Mouse (Mus musculus) lung, postnatal 0 days (tissue): ENCODE data around the gene Agtrap. TPM values are rescaled to one million over a fixed set of nuclear protein-coding genes. Genes with fewer than 3 reads are reported as not detected.

ENCODE experiments used
- ATAC-seq: fragments of 200-750 bp; cut with Nextera tagmentation; 2 replicates; pipeline ENCODE4 v1.8.0; 2017; ENCODE audit warnings: moderate library complexity
- DNase-seq: peaks from one replicate; pipeline ENCODE4 v3.0.0-alpha.2; 2016; ENCODE audit warnings: low spot score
- H3K27ac ChIP-seq: fragments of 300-500 bp; sonication (generic); 2 replicates; pipeline ENCODE4 v1.5.1; 2014; ENCODE audit warnings: antibody characterized with exemption, mild to moderate bottlenecking, low read length, mixed read lengths
- H3K27me3 ChIP-seq: fragments of 300-500 bp; sonication (generic); replicated peaks from 2 replicates; pipeline ENCODE4 v1.6.1; 2014; ENCODE audit warnings: low read length, mixed read lengths; ENCODE audit not compliant: insufficient read depth
- H3K36me3 ChIP-seq: fragments of 300-500 bp; sonication (generic); 2 replicates; pipeline ENCODE4 v1.6.1; 2014; ENCODE audit warnings: low read length, mixed read lengths; ENCODE audit not compliant: insufficient read depth
- H3K4me1 ChIP-seq: fragments of 300-500 bp; sonication (generic); 2 replicates; pipeline ENCODE4 v1.6.1; 2014; ENCODE audit warnings: antibody characterized with exemption, low read depth, low read length, mixed read lengths; ENCODE audit not compliant: insufficient read depth
- H3K4me2 ChIP-seq: fragments of 300-500 bp; sonication (generic); replicated peaks from 2 replicates; pipeline ENCODE4 v1.6.1; 2014; ENCODE audit warnings: low read depth, mild to moderate bottlenecking, low read length, moderate library complexity, mixed read lengths
- H3K4me3 ChIP-seq: fragments of 300-500 bp; sonication (generic); 2 replicates; pipeline ENCODE4 v1.5.1; 2014; ENCODE audit warnings: low read depth, low read length
- H3K9ac ChIP-seq: fragments of 300-500 bp; sonication (generic); replicated peaks from 2 replicates; pipeline ENCODE4 v1.6.1; 2014; ENCODE audit warnings: low read depth, mild to moderate bottlenecking
- H3K9me3 ChIP-seq: fragments of 300-500 bp; sonication (generic); 2 replicates; pipeline ENCODE4 v1.6.1; 2016; ENCODE audit warnings: low read length, mixed read lengths
- CTCF ChIP-seq: IDR thresholded peaks from 2 replicates; pipeline ENCODE4 v1.5.1; 2016; ENCODE audit warnings: antibody characterized with exemption, mild to moderate bottlenecking
- EP300 ChIP-seq: IDR thresholded peaks from 2 replicates; pipeline ENCODE4 v1.6.1; 2016; ENCODE audit warnings: antibody characterized with exemption, mild to moderate bottlenecking, control low read depth
- WGBS: fragments of 180-500 bp; shearing (Covaris S2); extraction: QIAGEN DNeasy Blood & Tissue Kit; methylation state at CpG from one replicate; pipeline ENCODE4 v1.1.7; 2014; 5-methylcytosine and 5-hydroxymethylcytosine counted together
- polyA plus RNA-seq: library from polyadenylated mRNA; unstranded; fragments of >200 nt; fragmentation: Nextera tagmentation; extraction: Ambion mirVana; gene quantifications from 2 replicates; pipeline ENCODE4 v1.2.1, GENCODE M21; 2015

Gene Agtrap
- polyA plus RNA-seq, 1 experiment from 2014 or later, result 22.0 TPM

GRCm38 (mm10) chr4:148128672-148129071 is 40.8 kb upstream of the Agtrap start:
- ATAC-seq, result no peak
- 59% methylated on average over 2 of the region's 2 CpGs for WGBS
- no peak for TF ChIP-seq EP300
- no peak for TF ChIP-seq CTCF
- no peak overlapping the region for H3K27ac ChIP-seq
- H3K9ac ChIP-seq, result no peak overlapping the region
- peaks cover 27% of the 10 kb centered on the region for H3K27me3 ChIP-seq
- H3K4me3 ChIP-seq, result no peak overlapping the region
- H3K36me3 ChIP-seq, result no peaks in the 10 kb centered on the region
- DNase-seq, result no peak
- H3K4me1 ChIP-seq, result 0 out of 2 replicates have a peak, but pooled peaks cover 3% of the 10 kb centered on the region
- no peak overlapping the region for H3K4me2 ChIP-seq
- no peaks in the 10 kb centered on the region for H3K9me3 ChIP-seq

GRCm38 (mm10) chr4:148128241-148128640 is 40.4 kb upstream of the Agtrap start:
- H3K9ac ChIP-seq, result no peak overlapping the region
- 0 out of 2 replicates have a peak, but pooled peaks cover 3% of the 10 kb centered on the region for H3K4me1 ChIP-seq
- WGBS, result 53% methylated on average over 1 of the region's 1 CpGs
- no peak overlapping the region for H3K4me2 ChIP-seq
- no peaks in the 10 kb centered on the region for H3K9me3 ChIP-seq
- TF ChIP-seq CTCF, result no peak
- TF ChIP-seq EP300, result no peak
- H3K27ac ChIP-seq, result no peak overlapping the region
- H3K27me3 ChIP-seq, result peaks cover 27% of the 10 kb centered on the region
- no peak overlapping the region for H3K4me3 ChIP-seq
- ATAC-seq (no peak), DNase-seq (no peak)
- no peaks in the 10 kb centered on the region for H3K36me3 ChIP-seq

- H3K4me3 ChIP-seq, result no peak overlapping the region
- ATAC-seq (no peak), DNase-seq (no peak)
- no peak overlapping the region for H3K27ac ChIP-seq
- TF ChIP-seq EP300 (no peak), CTCF (no peak)
- no peak overlapping the region for H3K9ac ChIP-seq
- H3K27me3 ChIP-seq, result no peaks in the 10 kb centered on the region
- no peaks in the 10 kb centered on the region for H3K36me3 ChIP-seq
- H3K4me2 ChIP-seq, result no peak overlapping the region
- no peaks in the 10 kb centered on the region for H3K9me3 ChIP-seq
- no peaks in the 10 kb centered on the region for H3K4me1 ChIP-seq
- WGBS, result 80% methylated on average over 3 of the region's 3 CpGs
These were observed 34.8 kb upstream of the Agtrap start for GRCm38 (mm10) chr4:148122694-148123066.

GRCm38 (mm10) chr4:148121982-148122693 is 34.3 kb upstream of the Agtrap start:
- no peaks in the 10 kb centered on the region for H3K36me3 ChIP-seq
- H3K9ac ChIP-seq, result no peak overlapping the region
- no peaks in the 10 kb centered on the region for H3K4me1 ChIP-seq
- 24% methylated on average over 5 of the region's 6 CpGs for WGBS
- H3K4me2 ChIP-seq, result no peak overlapping the region
- no peaks in the 10 kb centered on the region for H3K27me3 ChIP-seq
- no peak overlapping the region for H3K4me3 ChIP-seq
- H3K27ac ChIP-seq, result no peak overlapping the region
- ATAC-seq (no peak), DNase-seq (no peak)
- no peak for TF ChIP-seq EP300
- no peak for TF ChIP-seq CTCF
- H3K9me3 ChIP-seq, result no peaks in the 10 kb centered on the region

GRCm38 (mm10) chr4:148121362-148121761 is 33.5 kb upstream of the Agtrap start:
- 81% methylated on average over 4 of the region's 4 CpGs for WGBS
- no peaks in the 10 kb centered on the region for H3K9me3 ChIP-seq

GRCm38 (mm10) chr4:148120555-148120954 is 32.7 kb upstream of the Agtrap start:
- no peak overlapping the region for H3K4me3 ChIP-seq
- no peak overlapping the region for H3K4me2 ChIP-seq
- H3K9ac ChIP-seq, result no peak overlapping the region
- no peaks in the 10 kb centered on the region for H3K9me3 ChIP-seq
- H3K27me3 ChIP-seq, result no peaks in the 10 kb centered on the region
- WGBS, result 59% methylated on average over 9 of the region's 9 CpGs
- H3K27ac ChIP-seq, result no peak overlapping the region
- no peaks in the 10 kb centered on the region for H3K4me1 ChIP-seq
- TF ChIP-seq CTCF (no peak), EP300 (no peak)
- DNase-seq (no peak), ATAC-seq (no peak)
- H3K36me3 ChIP-seq, result no peaks in the 10 kb centered on the region

More at GRCm38 (mm10) chr4:148121362-148121761, 33.5 kb upstream of the Agtrap start:
- Histone ChIP-seq H3K9ac (no peak overlapping the region), H3K4me1 (no peaks in the 10 kb centered on the region), H3K4me2 (no peak overlapping the region), H3K27me3 (no peaks in the 10 kb centered on the region), H3K27ac (no peak overlapping the region), H3K4me3 (no peak overlapping the region), H3K36me3 (no peaks in the 10 kb centered on the region)
- no peak for TF ChIP-seq EP300
- no peak for TF ChIP-seq CTCF
- DNase-seq, result no peak
- ATAC-seq, result no peak
